Mouse (Mus musculus) forebrain, embryonic 13.5 days (tissue): ENCODE results near the gene Gabpa. TPM values are rescaled to one million over a fixed set of nuclear protein-coding genes. Genes with fewer than 3 reads are reported as not detected.
A peak's percentile ranks its signal among the peaks of the same experiment; 100 is the strongest.

Source experiments
- ATAC-seq: fragments of 200-750 bp; cut with Nextera tagmentation; 2 replicates; pipeline ENCODE4 v1.8.0; 2017
- H3K27ac ChIP-seq: fragments of 300-500 bp; sonication (generic); 2 replicates; pipeline ENCODE4 v1.5.1; 2015; ENCODE audit warnings: inconsistent platforms, mild to moderate bottlenecking, moderate library complexity
- H3K27me3 ChIP-seq: fragments of 300-500 bp; sonication (generic); 2 replicates; pipeline ENCODE4 v1.6.1; 2015; ENCODE audit warnings: mild to moderate bottlenecking, inconsistent platforms
- H3K36me3 ChIP-seq: fragments of 300-500 bp; sonication (generic); 2 replicates; pipeline ENCODE4 v1.6.1; 2015; ENCODE audit warnings: mild to moderate bottlenecking, inconsistent platforms; ENCODE audit not compliant: poor library complexity, severe bottlenecking
- H3K4me1 ChIP-seq: fragments of 300-500 bp; sonication (generic); 2 replicates; pipeline ENCODE4 v1.6.1; 2015; ENCODE audit warnings: inconsistent platforms
- H3K4me2 ChIP-seq: fragments of 300-500 bp; sonication (generic); 2 replicates; pipeline ENCODE4 v1.6.1; 2015; ENCODE audit warnings: inconsistent platforms, mild to moderate bottlenecking, moderate library complexity
- H3K4me3 ChIP-seq: fragments of 300-500 bp; sonication (generic); 2 replicates; pipeline ENCODE4 v1.5.1; 2015; ENCODE audit warnings: mild to moderate bottlenecking, inconsistent platforms
- H3K9ac ChIP-seq: fragments of 300-500 bp; sonication (generic); 2 replicates; pipeline ENCODE4 v1.6.1; 2015; ENCODE audit warnings: mild to moderate bottlenecking, inconsistent platforms
- H3K9me3 ChIP-seq: fragments of 300-500 bp; sonication (generic); replicated peaks from 2 replicates; pipeline ENCODE4 v1.6.1; 2016; ENCODE audit warnings: inconsistent platforms
- WGBS: fragments of 180-500 bp; shearing (Covaris S2); methylation state at CpG from one replicate; pipeline ENCODE4 v1.1.7; 2015; 5-methylcytosine and 5-hydroxymethylcytosine counted together
- polyA plus RNA-seq: library from polyadenylated mRNA; unstranded; fragments of >200 nt; fragmentation: Nextera tagmentation; extraction: Ambion mirVana; gene quantifications from 2 replicates; pipeline ENCODE4 v1.2.1, GENCODE M21; 2015

The Gabpa gene
- polyA plus RNA-seq, 1 experiment from 2014 or later = 27.4 TPM

DNA sequence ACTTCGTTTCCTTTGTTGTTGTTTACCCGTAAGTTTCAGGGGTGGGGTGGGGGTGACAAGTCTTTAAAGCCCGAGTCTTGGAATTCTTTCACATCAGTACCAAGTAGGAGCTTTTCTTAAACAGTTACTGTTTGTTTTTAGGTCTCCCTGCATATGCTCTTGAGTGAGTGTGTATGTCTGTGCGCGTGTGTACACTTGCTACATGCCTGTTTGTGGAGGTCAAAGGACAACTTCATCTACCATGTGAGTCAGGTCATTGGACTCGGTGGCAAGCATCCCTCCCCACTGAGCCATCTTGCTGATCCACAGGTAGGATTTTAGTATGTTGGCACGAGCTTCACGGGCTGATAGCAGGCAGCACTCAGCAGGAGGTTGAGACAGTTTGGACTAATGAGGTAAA is 39.1 kb downstream of the Gabpa start:
- no peak for ATAC-seq
- H3K9ac ChIP-seq = no peak overlapping the region
- H3K9me3 ChIP-seq = no peaks in the 10 kb centered on the region
- no peak overlapping the region for H3K4me3 ChIP-seq
- no peak overlapping the region for H3K27ac ChIP-seq
- peaks cover 18% of the 10 kb centered on the region for H3K4me1 ChIP-seq
- no peaks in the 10 kb centered on the region for H3K27me3 ChIP-seq
- H3K4me2 ChIP-seq = no peak overlapping the region
- WGBS = 80% methylated on average over 8 of the region's 8 CpGs
- H3K36me3 ChIP-seq = no peaks in the 10 kb centered on the region

DNA sequence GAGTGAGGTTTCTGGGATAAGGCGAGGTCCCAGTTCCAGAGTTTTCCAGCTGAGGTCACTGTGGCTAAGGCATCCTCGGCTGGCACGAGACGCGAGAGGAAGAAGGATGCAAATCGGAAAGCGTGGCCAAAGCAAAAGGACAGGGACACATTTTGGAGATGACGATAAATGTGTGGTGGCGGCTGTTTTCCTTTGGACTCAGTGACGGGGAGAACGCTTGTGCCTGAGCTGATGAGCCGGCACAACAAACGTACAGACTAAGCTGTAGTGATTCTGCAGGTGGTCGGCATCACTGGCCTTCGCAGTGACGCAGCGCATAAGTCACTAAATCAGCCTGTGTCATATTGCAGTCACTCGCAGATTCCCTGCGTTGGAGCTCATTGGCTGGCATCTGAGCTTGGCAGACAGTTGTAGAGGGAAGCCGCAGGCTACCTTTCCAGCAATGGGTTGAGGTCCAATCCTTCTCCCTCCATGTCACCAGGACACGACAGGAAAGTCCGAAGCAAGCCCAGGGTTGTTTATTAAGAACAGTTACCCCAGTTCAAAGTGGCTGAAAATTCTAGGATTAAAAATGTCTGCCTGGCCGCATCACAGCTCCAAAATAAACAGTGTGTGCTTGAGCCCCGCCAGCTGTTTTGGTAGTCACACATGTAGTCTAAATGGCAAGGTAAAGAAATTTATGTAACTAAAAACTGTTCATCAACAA is 40.4 kb downstream of the Gabpa start:
- Histone ChIP-seq H3K9me3 (no peaks in the 10 kb centered on the region), H3K27ac (no peak overlapping the region; the same call in 1 of the 2 replicates), H3K27me3 (no peaks in the 10 kb centered on the region), H3K4me2 (no peak overlapping the region), H3K36me3 (no peaks in the 10 kb centered on the region), H3K4me3 (no peak overlapping the region), H3K4me1 (peaks cover 18% of the 10 kb centered on the region), H3K9ac (no peak overlapping the region)
- WGBS = 84% methylated on average over 24 of the region's 24 CpGs
- peak; percentile 37; the same call in 1 of the 2 replicates for ATAC-seq

DNA sequence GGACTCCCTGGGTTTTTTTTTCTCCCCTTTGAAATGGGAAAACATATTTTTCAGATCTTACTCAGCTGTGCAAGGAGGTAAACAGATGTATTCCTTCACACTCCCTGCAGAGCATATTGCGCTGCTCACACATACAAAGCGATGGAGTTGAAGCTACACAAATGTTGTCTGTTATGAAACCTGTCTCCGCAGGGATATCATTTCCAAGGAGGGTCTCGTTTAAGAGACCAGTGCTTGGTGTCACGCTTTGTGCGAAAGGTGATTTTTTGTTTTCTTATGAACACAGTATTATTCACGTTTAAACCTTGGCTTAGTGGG is 41.0 kb downstream of the Gabpa start:
- Histone ChIP-seq H3K36me3 (no peaks in the 10 kb centered on the region), H3K27ac (peak overlapping the region; percentile 10; the same call in 1 of the 2 replicates), H3K4me2 (0 out of 2 replicates have a peak overlapping the region, but pooled peaks have one; percentile 14), H3K9ac (no peak overlapping the region), H3K4me3 (no peak overlapping the region), H3K4me1 (peaks cover 18% of the 10 kb centered on the region), H3K9me3 (no peaks in the 10 kb centered on the region), H3K27me3 (no peaks in the 10 kb centered on the region)
- ATAC-seq = peak; percentile 70; the same call in 1 of the 2 replicates
- WGBS = 76% methylated on average over 7 of the region's 7 CpGs

DNA sequence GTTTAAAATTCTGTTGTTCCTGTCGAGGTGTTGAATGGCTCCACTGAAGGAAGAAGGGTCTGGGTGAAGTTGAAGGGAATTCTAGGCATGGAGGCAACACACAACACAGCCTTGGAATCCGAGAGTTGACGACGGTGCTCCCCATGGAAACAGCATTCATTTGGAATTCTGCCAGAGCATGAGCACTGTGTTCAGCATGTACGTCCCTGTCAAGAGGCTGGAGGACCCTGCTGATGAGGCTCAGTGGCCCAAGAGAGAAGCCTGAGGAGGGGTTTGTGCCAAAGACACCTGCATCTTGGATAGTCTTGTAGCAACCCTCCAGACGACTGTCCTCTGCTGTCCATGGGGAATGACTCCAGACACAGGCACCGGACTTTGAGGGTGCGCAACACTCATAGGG is 41.4 kb downstream of the Gabpa start:
- 42% methylated on average over 8 of the region's 8 CpGs for WGBS
- Histone ChIP-seq H3K27me3 (no peaks in the 10 kb centered on the region), H3K27ac (0 out of 2 replicates have a peak overlapping the region, but pooled peaks have one; percentile 10), H3K9ac (no peak overlapping the region), H3K9me3 (no peaks in the 10 kb centered on the region), H3K4me3 (no peak overlapping the region), H3K4me1 (peaks cover 18% of the 10 kb centered on the region), H3K36me3 (no peaks in the 10 kb centered on the region), H3K4me2 (0 out of 2 replicates have a peak overlapping the region, but pooled peaks have one; percentile 14)
- peak; percentile 78 for ATAC-seq

DNA sequence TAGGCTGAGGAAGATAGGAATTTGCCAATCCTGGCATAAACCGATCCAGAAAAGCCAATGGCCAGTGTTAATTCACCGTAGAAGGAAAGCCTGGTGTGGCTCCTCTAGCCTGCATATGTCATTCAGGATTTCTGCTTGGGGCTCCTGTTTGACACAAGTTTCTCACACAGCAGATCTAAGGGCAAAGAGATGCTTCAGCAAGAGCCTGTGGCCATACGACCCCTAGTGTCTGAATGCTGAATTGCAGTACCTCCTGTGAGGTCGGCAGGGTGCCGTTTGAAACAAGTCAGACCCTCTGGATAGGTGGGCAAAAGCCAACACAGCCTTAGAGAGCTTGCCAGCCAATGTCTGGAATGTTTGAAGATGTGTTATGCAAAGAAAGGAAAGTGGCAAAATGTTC is 44.4 kb downstream of the Gabpa start:
- WGBS = 21% methylated on average over 5 of the region's 5 CpGs

DNA sequence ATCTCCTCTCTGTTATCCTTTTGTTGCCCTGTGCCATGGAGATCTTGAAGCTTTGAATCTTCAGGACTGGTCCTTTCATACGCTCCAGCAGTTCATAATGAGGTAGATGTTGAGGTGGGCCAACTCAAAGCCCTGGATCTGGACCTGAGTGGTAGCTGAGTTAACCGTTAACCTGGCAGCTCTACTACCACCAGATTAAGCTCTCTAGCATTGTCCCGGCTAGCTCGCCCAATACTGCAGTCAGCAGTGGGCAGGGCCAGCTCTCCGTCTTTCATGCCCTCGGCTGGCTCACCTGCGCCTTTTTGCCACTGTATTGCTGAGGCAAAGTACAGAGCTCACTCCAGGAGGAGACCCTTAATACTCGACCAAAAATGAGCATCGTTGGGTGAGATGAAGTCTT is 46.4 kb downstream of the Gabpa start:
- Histone ChIP-seq H3K4me3 (no peak overlapping the region), H3K27ac (no peak overlapping the region), H3K4me1 (peaks cover 4% of the 10 kb centered on the region), H3K27me3 (no peaks in the 10 kb centered on the region), H3K9me3 (no peaks in the 10 kb centered on the region), H3K36me3 (no peaks in the 10 kb centered on the region), H3K9ac (no peak overlapping the region), H3K4me2 (no peak overlapping the region)
- 87% methylated on average over 9 of the region's 9 CpGs for WGBS
- ATAC-seq = no peak

More for the DNA sequence above, 44.4 kb downstream of the Gabpa start:
- no peaks in the 10 kb centered on the region for H3K9me3 ChIP-seq
- H3K36me3 ChIP-seq = no peaks in the 10 kb centered on the region
- no peaks in the 10 kb centered on the region for H3K27me3 ChIP-seq
- H3K27ac ChIP-seq = no peak overlapping the region
- ATAC-seq = peak; percentile 20; the same call in 1 of the 2 replicates
- peaks cover 18% of the 10 kb centered on the region for H3K4me1 ChIP-seq
- H3K9ac ChIP-seq = no peak overlapping the region
- H3K4me3 ChIP-seq = no peak overlapping the region
- H3K4me2 ChIP-seq = no peak overlapping the region

DNA sequence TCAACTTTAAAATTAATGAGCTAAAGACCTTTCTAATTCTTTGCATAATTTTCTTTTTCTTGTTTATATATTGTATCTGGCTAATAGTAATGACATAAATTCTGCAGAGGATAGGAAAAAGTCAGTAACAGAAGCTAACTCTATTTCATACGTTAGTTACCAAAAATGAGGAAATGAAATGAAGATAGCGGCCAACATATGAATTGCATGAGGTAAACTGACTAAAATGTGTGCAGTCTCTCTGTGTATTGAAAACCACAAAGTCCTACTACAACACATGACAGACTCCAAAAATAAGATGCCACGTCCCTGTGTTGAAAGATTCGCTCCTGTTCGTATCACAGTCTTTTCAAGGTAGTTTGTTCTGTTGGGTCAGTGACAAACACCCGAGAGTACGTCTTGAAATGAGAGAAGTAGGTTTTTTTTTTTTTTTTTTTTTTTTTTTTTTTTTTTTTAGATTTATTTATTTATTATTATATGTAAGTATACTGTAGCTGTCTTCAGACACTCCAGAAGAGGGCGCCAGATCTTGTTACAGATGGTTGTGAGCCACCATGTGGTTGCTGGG is 47.1 kb downstream of the Gabpa start:
- Histone ChIP-seq H3K27ac (no peak overlapping the region), H3K4me3 (no peak overlapping the region), H3K36me3 (no peaks in the 10 kb centered on the region), H3K27me3 (no peaks in the 10 kb centered on the region), H3K4me1 (no peaks in the 10 kb centered on the region), H3K9ac (no peak overlapping the region), H3K4me2 (no peak overlapping the region), H3K9me3 (no peaks in the 10 kb centered on the region)
- no peak for ATAC-seq
- WGBS = 90% methylated on average over 8 of the region's 8 CpGs

DNA sequence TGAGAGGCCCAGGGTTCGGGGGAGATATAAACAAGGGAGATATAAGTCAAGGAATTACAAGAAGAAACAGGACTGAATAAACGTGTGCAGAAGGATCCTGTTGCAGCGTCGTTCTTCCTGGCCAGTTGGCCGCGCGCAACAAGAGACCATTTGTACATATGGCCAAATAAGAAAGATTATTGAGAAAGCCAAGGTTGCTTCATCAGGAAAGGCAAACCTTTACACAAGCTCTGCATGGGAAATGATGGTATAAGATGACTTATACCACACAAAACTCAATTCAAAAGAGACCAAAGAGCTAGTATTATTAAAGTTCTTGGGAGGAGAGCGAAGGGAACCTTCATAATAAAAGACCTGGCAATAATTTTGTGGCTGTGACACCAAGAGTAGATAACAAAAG is 49.8 kb downstream of the Gabpa start:
- WGBS = 89% methylated on average over 8 of the region's 8 CpGs
- Histone ChIP-seq H3K9me3 (no peaks in the 10 kb centered on the region), H3K9ac (no peak overlapping the region), H3K4me1 (no peaks in the 10 kb centered on the region), H3K36me3 (no peaks in the 10 kb centered on the region), H3K4me2 (no peak overlapping the region), H3K27me3 (no peaks in the 10 kb centered on the region), H3K27ac (no peak overlapping the region), H3K4me3 (no peak overlapping the region)
- ATAC-seq = no peak

DNA sequence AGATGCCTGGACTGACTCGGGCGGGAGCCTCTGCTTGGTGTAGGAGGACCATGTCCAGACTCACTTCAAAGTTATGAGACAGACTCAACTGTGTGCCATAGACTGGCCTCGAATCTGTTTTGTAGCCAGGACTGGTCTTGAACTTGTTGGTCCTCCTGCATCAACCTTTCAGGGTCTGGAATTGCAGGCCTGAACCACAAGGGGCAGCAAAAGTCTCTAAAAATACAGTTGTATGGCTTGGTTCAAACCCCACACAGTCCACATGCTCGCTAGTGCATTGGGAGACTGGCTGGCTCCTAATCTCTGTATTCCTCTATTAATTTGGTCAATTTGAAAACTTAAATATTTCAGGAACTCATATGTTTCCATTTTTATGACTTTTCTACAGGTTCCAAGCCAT is 68.3 kb downstream of the Gabpa start:
- no peak overlapping the region for H3K9ac ChIP-seq
- no peaks in the 10 kb centered on the region for H3K27me3 ChIP-seq
- no peaks in the 10 kb centered on the region for H3K36me3 ChIP-seq
- ATAC-seq = no peak
- H3K9me3 ChIP-seq = no peaks in the 10 kb centered on the region
- H3K4me3 ChIP-seq = no peak overlapping the region
- H3K4me1 ChIP-seq = no peaks in the 10 kb centered on the region
- H3K27ac ChIP-seq = no peak overlapping the region
- WGBS = 96% methylated on average over 4 of the region's 4 CpGs
- no peak overlapping the region for H3K4me2 ChIP-seq

DNA sequence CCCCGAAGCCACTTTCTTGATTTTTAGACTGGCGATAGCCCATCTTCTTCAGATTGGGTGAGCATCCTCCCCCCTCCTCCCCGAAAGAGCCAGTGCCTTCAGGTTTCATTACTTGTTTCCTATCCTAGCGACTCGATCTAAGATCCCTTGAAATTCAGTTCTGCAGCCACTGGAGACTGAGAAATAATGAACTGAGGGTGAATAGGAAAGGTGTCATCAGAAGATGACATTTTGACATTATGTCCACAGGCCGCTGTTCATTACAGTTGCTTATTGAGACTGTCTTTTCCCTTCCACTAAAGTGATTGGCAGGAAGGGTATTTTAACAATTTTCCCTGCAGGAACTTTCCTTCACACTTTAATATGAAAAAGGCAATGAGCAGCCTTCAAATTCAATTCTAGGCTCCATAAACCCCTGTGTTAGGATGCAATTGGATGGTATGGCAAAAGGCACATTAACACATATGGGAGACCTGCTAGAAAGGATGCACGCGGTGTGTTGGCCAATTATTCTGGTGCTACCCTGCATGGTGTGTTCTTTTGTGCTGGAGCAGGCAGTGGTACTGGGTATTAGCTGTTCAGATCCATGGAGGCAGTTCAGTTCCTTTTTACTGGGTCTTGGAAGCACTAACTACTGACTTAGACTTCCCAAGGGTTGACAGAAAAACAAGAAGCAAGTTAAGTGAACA is 76.9 kb downstream of the Gabpa start:
- H3K27me3 ChIP-seq = no peaks in the 10 kb centered on the region
- no peak for ATAC-seq
- no peak overlapping the region for H3K9ac ChIP-seq
- 92% methylated on average over 8 of the region's 8 CpGs for WGBS
- H3K27ac ChIP-seq = no peak overlapping the region
- H3K4me3 ChIP-seq = no peak overlapping the region
- no peak overlapping the region for H3K4me2 ChIP-seq
- peaks cover 2% of the 10 kb centered on the region for H3K4me1 ChIP-seq
- no peaks in the 10 kb centered on the region for H3K9me3 ChIP-seq
- no peaks in the 10 kb centered on the region for H3K36me3 ChIP-seq
